Mouse (Mus musculus) hindbrain, postnatal 0 days (tissue): Measurements from ENCODE around the gene D930020B18Rik. TPM values are rescaled to one million over a fixed set of nuclear protein-coding genes. Genes with fewer than 3 reads are reported as not detected.

Experiments
- ATAC-seq: fragments of 200-750 bp; cut with Nextera tagmentation; 2 replicates; pipeline ENCODE4 v1.8.0; 2017; ENCODE audit warnings: mild to moderate bottlenecking, moderate TSS enrichment, moderate library complexity
- DNase-seq: peaks from one replicate; pipeline ENCODE4 v3.0.0-alpha.2; 2015; ENCODE audit warnings: low spot score
- H3K27ac ChIP-seq: fragments of 300-500 bp; sonication (generic); 2 replicates; pipeline ENCODE4 v1.5.1; 2014; ENCODE audit warnings: mild to moderate bottlenecking
- H3K27me3 ChIP-seq: fragments of 300-500 bp; sonication (generic); 2 replicates; pipeline ENCODE4 v1.6.1; 2014; ENCODE audit warnings: low read length, mixed read lengths; ENCODE audit not compliant: insufficient read depth
- H3K36me3 ChIP-seq: fragments of 300-500 bp; sonication (generic); 2 replicates; pipeline ENCODE4 v1.6.1; 2014; ENCODE audit warnings: low read length, mixed read lengths; ENCODE audit not compliant: insufficient read depth
- H3K4me1 ChIP-seq: fragments of 300-500 bp; sonication (generic); 2 replicates; pipeline ENCODE4 v1.6.1; 2014; ENCODE audit warnings: antibody characterized with exemption, low read length, mixed read lengths; ENCODE audit not compliant: insufficient read depth
- H3K4me2 ChIP-seq: fragments of 300-500 bp; sonication (generic); 2 replicates; pipeline ENCODE4 v1.6.1; 2014; ENCODE audit warnings: low read depth, mild to moderate bottlenecking, low read length, moderate library complexity, mixed read lengths
- H3K4me3 ChIP-seq: fragments of 300-500 bp; sonication (generic); 2 replicates; pipeline ENCODE4 v1.5.1; 2014; ENCODE audit warnings: low read length
- H3K9ac ChIP-seq: fragments of 300-500 bp; sonication (generic); replicated peaks from 2 replicates; pipeline ENCODE4 v1.6.1; 2014; ENCODE audit warnings: mild to moderate bottlenecking, low read length, moderate library complexity, mixed read lengths
- H3K9me3 ChIP-seq: fragments of 300-500 bp; sonication (generic); 2 replicates; pipeline ENCODE4 v1.6.1; 2016; ENCODE audit warnings: low read length, mixed read lengths
- CTCF ChIP-seq: IDR thresholded peaks from 2 replicates; pipeline ENCODE4 v1.5.1; 2016; ENCODE audit warnings: antibody characterized with exemption, control low read depth, low read depth
- whole genome bisulfite sequencing: fragments of 180-500 bp; shearing (Covaris S2); extraction: QIAGEN DNeasy Blood & Tissue Kit; methylation state at CpG from one replicate; pipeline ENCODE4 v1.1.7; 2014; 5-methylcytosine and 5-hydroxymethylcytosine counted together
- polyA plus RNA-seq: library from polyadenylated mRNA; unstranded; fragments of >200 nt; fragmentation: Nextera tagmentation; extraction: Ambion mirVana; gene quantifications from 2 replicates; pipeline ENCODE4 v1.2.1, GENCODE M21; 2015
- total RNA-seq: library from RNA; depleted of rRNA; stranded (reverse); fragments of >200 nt; gene quantifications from 2 replicates; pipeline ENCODE4 v1.2.3, GENCODE M21; 2014

The D930020B18Rik gene
- total and polyA plus RNA-seq, 2 experiments from 2014 or later = 0.26 to 0.39 TPM

- H3K4me3 ChIP-seq = no peak overlapping the region
- H3K9me3 ChIP-seq = no peaks in the 10 kb centered on the region
- no peak for DNase-seq
- H3K36me3 ChIP-seq = peaks cover 70% of the 10 kb centered on the region
- no peak overlapping the region for H3K4me2 ChIP-seq
- H3K27me3 ChIP-seq = no peaks in the 10 kb centered on the region
- H3K9ac ChIP-seq = no peak overlapping the region
- H3K4me1 ChIP-seq = no peaks in the 10 kb centered on the region
- no peak overlapping the region for H3K27ac ChIP-seq
- no peak for TF ChIP-seq CTCF
- ATAC-seq = no peak
- WGBS = 89% methylated on average over 6 of the region's 6 CpGs
These were observed 28.9 kb upstream of the D930020B18Rik start for GRCm38 (mm10) chr10:121612448-121612847.

- TF ChIP-seq CTCF = no peak
- Histone ChIP-seq H3K27ac (no peak overlapping the region), H3K4me2 (no peak overlapping the region), H3K4me3 (no peak overlapping the region), H3K27me3 (no peaks in the 10 kb centered on the region), H3K9ac (no peak overlapping the region), H3K9me3 (no peaks in the 10 kb centered on the region), H3K36me3 (peaks cover 71% of the 10 kb centered on the region), H3K4me1 (no peaks in the 10 kb centered on the region)
- ATAC-seq = no peak
- no peak for DNase-seq
- WGBS = 90% methylated on average over 13 of the region's 13 CpGs
These were observed 27.8 kb upstream of the D930020B18Rik start for GRCm38 (mm10) chr10:121613570-121613969.

GRCm38 (mm10) chr10:121615146-121615870 is 26.1 kb upstream of the D930020B18Rik start:
- no peak for ATAC-seq
- 95% methylated on average over 13 of the region's 13 CpGs for WGBS
- peaks cover 61% of the 10 kb centered on the region for H3K36me3 ChIP-seq

GRCm38 (mm10) chr10:121615935-121616334 is 25.5 kb upstream of the D930020B18Rik start:
- Histone ChIP-seq H3K9me3 (no peaks in the 10 kb centered on the region), H3K4me2 (no peak overlapping the region), H3K4me1 (no peaks in the 10 kb centered on the region), H3K9ac (no peak overlapping the region), H3K36me3 (peaks cover 55% of the 10 kb centered on the region), H3K27ac (no peak overlapping the region), H3K27me3 (no peaks in the 10 kb centered on the region), H3K4me3 (no peak overlapping the region)
- DNase-seq = no peak
- no peak for TF ChIP-seq CTCF
- ATAC-seq = no peak
- 50% methylated on average over 7 of the region's 7 CpGs for WGBS

More at GRCm38 (mm10) chr10:121615146-121615870, 26.1 kb upstream of the D930020B18Rik start:
- H3K9ac ChIP-seq = no peak overlapping the region
- TF ChIP-seq CTCF = no peak
- no peak overlapping the region for H3K27ac ChIP-seq
- H3K9me3 ChIP-seq = no peaks in the 10 kb centered on the region
- no peak overlapping the region for H3K4me2 ChIP-seq
- no peak overlapping the region for H3K4me3 ChIP-seq
- DNase-seq = no peak
- no peaks in the 10 kb centered on the region for H3K27me3 ChIP-seq
- no peaks in the 10 kb centered on the region for H3K4me1 ChIP-seq

- H3K4me3 ChIP-seq = no peak overlapping the region
- H3K27me3 ChIP-seq = no peaks in the 10 kb centered on the region
- no peak for DNase-seq
- no peaks in the 10 kb centered on the region for H3K9me3 ChIP-seq
- WGBS = 90% methylated on average over 6 of the region's 6 CpGs
- 0 out of 2 replicates have a peak, but pooled peaks cover 4% of the 10 kb centered on the region for H3K4me1 ChIP-seq
- H3K36me3 ChIP-seq = peaks cover 15% of the 10 kb centered on the region; the same call in 1 of the 2 replicates
- no peak for ATAC-seq
- H3K9ac ChIP-seq = no peak overlapping the region
- no peak overlapping the region for H3K27ac ChIP-seq
- no peak overlapping the region for H3K4me2 ChIP-seq
- no peak for TF ChIP-seq CTCF
These were observed 19.0 kb upstream of the D930020B18Rik start for GRCm38 (mm10) chr10:121622431-121622830.

GRCm38 (mm10) chr10:121623670-121624069 is 17.7 kb upstream of the D930020B18Rik start:
- no peak for TF ChIP-seq CTCF
- Histone ChIP-seq H3K4me2 (no peak overlapping the region), H3K4me3 (no peak overlapping the region), H3K27ac (no peak overlapping the region), H3K36me3 (0 out of 2 replicates have a peak, but pooled peaks cover 5% of the 10 kb centered on the region), H3K9me3 (no peaks in the 10 kb centered on the region), H3K4me1 (0 out of 2 replicates have a peak, but pooled peaks cover 4% of the 10 kb centered on the region), H3K9ac (no peak overlapping the region), H3K27me3 (no peaks in the 10 kb centered on the region)
- DNase-seq (no peak), ATAC-seq (no peak)
- 84% methylated on average over 7 of the region's 7 CpGs for WGBS

GRCm38 (mm10) chr10:121625006-121625405 is 16.4 kb upstream of the D930020B18Rik start:
- Histone ChIP-seq H3K4me3 (peak overlapping the region; percentile 87), H3K27ac (no peak overlapping the region), H3K27me3 (no peaks in the 10 kb centered on the region), H3K9me3 (no peaks in the 10 kb centered on the region), H3K36me3 (0 out of 2 replicates have a peak, but pooled peaks cover 5% of the 10 kb centered on the region), H3K4me1 (0 out of 2 replicates have a peak, but pooled peaks cover 4% of the 10 kb centered on the region), H3K9ac (peak overlapping the region; percentile 38; the same call in 1 of the 2 replicates), H3K4me2 (peak overlapping the region; percentile 62)
- DNase-seq (no peak), ATAC-seq (no peak)
- WGBS = 17% methylated on average over 9 of the region's 9 CpGs
- TF ChIP-seq CTCF = no peak
